Mouse (Mus musculus) forebrain, embryonic 10.5 days (tissue): ENCODE measurements at regions not wholly inside any gene's neighbourhood (a gene's known extent, or its start where the extent isn't known, plus 50 kb on each side); places are given as distances from the start of the nearest gene placed in this dataset.

Experiments
- DNase-seq: peaks from one replicate; pipeline ENCODE4 v3.0.0-alpha.2; 2017; ENCODE audit warnings: low spot score; ENCODE audit errors: extremely low spot score
- H3K27ac ChIP-seq: fragments of 300-500 bp; sonication (generic); 2 replicates; pipeline ENCODE4 v1.5.1; 2016; ENCODE audit warnings: mild to moderate bottlenecking
- H3K27me3 ChIP-seq: fragments of 300-500 bp; sonication (generic); 2 replicates; pipeline ENCODE4 v1.6.1; 2016; ENCODE audit warnings: mild to moderate bottlenecking; ENCODE audit not compliant: poor library complexity, severe bottlenecking
- H3K36me3 ChIP-seq: fragments of 300-500 bp; sonication (generic); replicated peaks from 2 replicates; pipeline ENCODE4 v1.6.1; 2016; ENCODE audit warnings: mild to moderate bottlenecking, moderate library complexity
- H3K4me1 ChIP-seq: fragments of 300-500 bp; sonication (generic); 2 replicates; pipeline ENCODE4 v1.6.1; 2016
- H3K4me3 ChIP-seq: fragments of 300-500 bp; sonication (generic); 2 replicates; pipeline ENCODE4 v1.5.1; 2016; ENCODE audit warnings: mild to moderate bottlenecking, moderate library complexity
- H3K9me3 ChIP-seq: fragments of 300-500 bp; sonication (generic); 2 replicates; pipeline ENCODE4 v1.6.1; 2016; ENCODE audit warnings: mild to moderate bottlenecking, moderate library complexity
- WGBS: fragments of 180-500 bp; shearing (Covaris S2); methylation state at CpG from one replicate; pipeline ENCODE4 v1.1.7; 2016; 5-methylcytosine and 5-hydroxymethylcytosine counted together

GRCm38 (mm10) chr16:75360791-75361190 is 225.1 kb downstream of the Lipi start:
- Histone ChIP-seq H3K4me3 (no peak overlapping the region), H3K9me3 (no peaks in the 10 kb centered on the region), H3K27me3 (no peaks in the 10 kb centered on the region), H3K27ac (no peak overlapping the region), H3K4me1 (peaks cover 7% of the 10 kb centered on the region), H3K36me3 (no peaks in the 10 kb centered on the region)
- WGBS = 92% methylated on average over 4 of the region's 4 CpGs
- no peak for DNase-seq

- H3K4me1 ChIP-seq = no peaks in the 10 kb centered on the region
- H3K4me3 ChIP-seq = no peak overlapping the region
- no peak for DNase-seq
- H3K36me3 ChIP-seq = no peaks in the 10 kb centered on the region
- no peaks in the 10 kb centered on the region for H3K9me3 ChIP-seq
- H3K27ac ChIP-seq = no peak overlapping the region
- no peaks in the 10 kb centered on the region for H3K27me3 ChIP-seq
- WGBS = 98% methylated on average over 1 of the region's 1 CpGs
Measured at GRCm38 (mm10) chr16:75353394-75353793, 232.5 kb downstream of the Lipi start.

GRCm38 (mm10) chr16:75344201-75344927 is 241.5 kb downstream of the Lipi start:
- Histone ChIP-seq H3K27ac (no peak overlapping the region), H3K27me3 (no peaks in the 10 kb centered on the region), H3K4me3 (no peak overlapping the region), H3K4me1 (peaks cover 12% of the 10 kb centered on the region), H3K36me3 (no peaks in the 10 kb centered on the region), H3K9me3 (no peaks in the 10 kb centered on the region)
- 91% methylated on average over 8 of the region's 8 CpGs for WGBS
- DNase-seq = no peak

GRCm38 (mm10) chr16:75343028-75343901 is 242.6 kb downstream of the Lipi start:
- Histone ChIP-seq H3K4me3 (no peak overlapping the region), H3K27me3 (no peaks in the 10 kb centered on the region), H3K4me1 (peaks cover 12% of the 10 kb centered on the region), H3K36me3 (no peaks in the 10 kb centered on the region), H3K9me3 (no peaks in the 10 kb centered on the region), H3K27ac (no peak overlapping the region)
- 52% methylated on average over 11 of the region's 11 CpGs for WGBS
- DNase-seq = no peak

GRCm38 (mm10) chr16:75334228-75334627 is 251.6 kb downstream of the Lipi start:
- Histone ChIP-seq H3K4me1 (no peaks in the 10 kb centered on the region), H3K27me3 (no peaks in the 10 kb centered on the region), H3K27ac (no peak overlapping the region), H3K9me3 (no peaks in the 10 kb centered on the region), H3K36me3 (no peaks in the 10 kb centered on the region), H3K4me3 (no peak overlapping the region)
- whole genome bisulfite sequencing = 94% methylated on average over 2 of the region's 2 CpGs
- no peak for DNase-seq

GRCm38 (mm10) chr16:75333750-75334149 is 252.1 kb downstream of the Lipi start:
- Histone ChIP-seq H3K27ac (no peak overlapping the region), H3K4me3 (no peak overlapping the region), H3K36me3 (no peaks in the 10 kb centered on the region), H3K9me3 (no peaks in the 10 kb centered on the region), H3K4me1 (no peaks in the 10 kb centered on the region), H3K27me3 (no peaks in the 10 kb centered on the region)
- 66% methylated on average over 5 of the region's 5 CpGs for WGBS
- DNase-seq = no peak

- no peak for DNase-seq
- Histone ChIP-seq H3K27me3 (no peaks in the 10 kb centered on the region), H3K36me3 (no peaks in the 10 kb centered on the region), H3K4me3 (no peak overlapping the region), H3K9me3 (no peaks in the 10 kb centered on the region), H3K27ac (no peak overlapping the region), H3K4me1 (no peaks in the 10 kb centered on the region)
- whole genome bisulfite sequencing = 88% methylated on average over 4 of the region's 4 CpGs
Measured at GRCm38 (mm10) chr16:75332853-75333252, 253.0 kb downstream of the Lipi start.

GRCm38 (mm10) chr16:75325296-75325695 is 260.6 kb downstream of the Lipi start:
- Histone ChIP-seq H3K4me1 (no peaks in the 10 kb centered on the region), H3K4me3 (no peak overlapping the region), H3K36me3 (no peaks in the 10 kb centered on the region), H3K27ac (no peak overlapping the region), H3K27me3 (no peaks in the 10 kb centered on the region), H3K9me3 (no peaks in the 10 kb centered on the region)
- WGBS = 75% methylated on average over 1 of the region's 1 CpGs
- no peak for DNase-seq

- DNase-seq = no peak
- WGBS = 83% methylated on average over 4 of the region's 4 CpGs
- no peaks in the 10 kb centered on the region for H3K9me3 ChIP-seq
- no peaks in the 10 kb centered on the region for H3K36me3 ChIP-seq
- no peaks in the 10 kb centered on the region for H3K4me1 ChIP-seq
- no peak overlapping the region for H3K27ac ChIP-seq
- H3K4me3 ChIP-seq = no peak overlapping the region
- H3K27me3 ChIP-seq = no peaks in the 10 kb centered on the region
Measured at GRCm38 (mm10) chr16:75304743-75305142, 281.1 kb downstream of the Lipi start.

- DNase-seq = no peak
- Histone ChIP-seq H3K4me1 (no peaks in the 10 kb centered on the region), H3K4me3 (no peak overlapping the region), H3K27me3 (no peaks in the 10 kb centered on the region), H3K36me3 (no peaks in the 10 kb centered on the region), H3K9me3 (no peaks in the 10 kb centered on the region), H3K27ac (no peak overlapping the region)
- 90% methylated on average over 3 of the region's 3 CpGs for WGBS
Measured at GRCm38 (mm10) chr16:75297416-75297815, 288.4 kb downstream of the Lipi start.

- H3K4me1 ChIP-seq = no peaks in the 10 kb centered on the region
- H3K4me3 ChIP-seq = no peak overlapping the region
- H3K9me3 ChIP-seq = no peaks in the 10 kb centered on the region
- H3K27ac ChIP-seq = no peak overlapping the region
- no peak for DNase-seq
- H3K27me3 ChIP-seq = no peaks in the 10 kb centered on the region
- 91% methylated on average over 9 of the region's 9 CpGs for WGBS
- no peaks in the 10 kb centered on the region for H3K36me3 ChIP-seq
Measured at GRCm38 (mm10) chr16:75292736-75293428, 293.0 kb downstream of the Lipi start.

- Histone ChIP-seq H3K9me3 (no peaks in the 10 kb centered on the region), H3K4me3 (no peak overlapping the region), H3K27ac (no peak overlapping the region), H3K36me3 (no peaks in the 10 kb centered on the region), H3K27me3 (no peaks in the 10 kb centered on the region), H3K4me1 (no peaks in the 10 kb centered on the region)
- DNase-seq = no peak
- WGBS = 53% methylated on average over 4 of the region's 4 CpGs
Measured at GRCm38 (mm10) chr16:75291194-75291593, 294.7 kb downstream of the Lipi start.

- Histone ChIP-seq H3K4me1 (no peaks in the 10 kb centered on the region), H3K36me3 (no peaks in the 10 kb centered on the region), H3K9me3 (no peaks in the 10 kb centered on the region), H3K27ac (no peak overlapping the region), H3K27me3 (no peaks in the 10 kb centered on the region), H3K4me3 (no peak overlapping the region)
- 85% methylated on average over 1 of the region's 1 CpGs for WGBS
- DNase-seq = no peak
Measured at GRCm38 (mm10) chr16:75287150-75287549, 298.7 kb downstream of the Lipi start.
